Mouse (Mus musculus): ENCODE data around the gene Creb5.

The Creb5 gene

DNA sequence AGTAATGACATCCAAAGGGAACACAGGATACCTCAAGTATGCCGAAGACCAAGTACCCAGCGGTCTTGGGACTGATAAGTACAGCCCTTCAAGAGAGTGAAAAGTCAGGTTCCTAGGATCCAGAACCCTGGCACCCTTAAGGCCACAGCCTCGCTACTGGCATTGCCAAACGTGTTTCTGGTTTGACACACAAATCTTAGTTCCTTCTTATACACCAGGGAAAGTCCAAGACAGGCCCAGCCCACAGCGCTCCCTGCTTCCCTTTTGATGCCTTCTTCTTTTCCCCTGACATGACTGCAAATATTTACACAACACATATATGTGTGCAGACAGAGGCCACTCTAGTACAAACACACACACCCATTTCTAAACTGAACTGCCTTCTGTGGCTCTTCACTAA, 423.5 kb downstream of the Creb5 start:
- no peak for DNase-seq

DNA sequence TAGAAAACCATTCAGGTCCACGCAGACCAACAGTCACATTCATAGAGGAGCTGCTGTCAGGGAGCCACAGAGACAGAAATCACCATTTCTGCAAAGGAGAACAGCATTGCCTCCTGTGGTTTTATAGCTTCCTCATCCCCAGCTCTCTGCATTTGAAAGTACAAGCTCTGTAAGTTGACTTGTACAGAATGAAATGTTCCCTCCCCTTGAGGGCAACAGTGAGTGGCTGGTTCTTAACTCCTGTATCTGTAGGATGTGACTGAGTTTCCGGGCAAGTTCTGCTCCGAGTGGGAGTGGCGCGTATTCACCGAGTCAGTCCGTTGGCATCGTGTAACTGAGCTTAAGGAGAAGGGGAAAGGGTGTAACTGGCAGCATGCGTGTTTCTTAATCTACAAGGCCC, 426.1 kb downstream of the Creb5 start:
- no peak for DNase-seq

DNA sequence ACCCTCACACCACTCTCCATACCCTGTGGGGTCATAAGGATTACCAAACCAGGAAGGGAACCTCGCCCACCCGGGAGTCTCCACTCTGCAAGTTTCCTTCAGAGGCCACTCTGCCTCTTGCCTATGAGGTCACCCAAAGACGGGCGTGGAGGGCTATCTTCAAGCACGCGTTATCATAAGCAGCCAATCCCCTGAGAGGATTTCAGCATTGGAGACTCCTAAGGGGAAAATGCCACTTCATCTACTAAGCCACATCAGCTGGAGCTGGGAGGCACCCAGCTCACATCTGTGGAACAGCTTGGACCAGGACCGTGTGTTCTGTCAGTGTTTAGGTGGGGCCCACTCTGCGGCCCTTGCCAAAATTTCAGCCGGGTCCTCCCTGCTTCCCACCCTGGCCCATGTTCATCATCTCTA, 427.8 kb downstream of the Creb5 start:
- DNase-seq: no peak

DNA sequence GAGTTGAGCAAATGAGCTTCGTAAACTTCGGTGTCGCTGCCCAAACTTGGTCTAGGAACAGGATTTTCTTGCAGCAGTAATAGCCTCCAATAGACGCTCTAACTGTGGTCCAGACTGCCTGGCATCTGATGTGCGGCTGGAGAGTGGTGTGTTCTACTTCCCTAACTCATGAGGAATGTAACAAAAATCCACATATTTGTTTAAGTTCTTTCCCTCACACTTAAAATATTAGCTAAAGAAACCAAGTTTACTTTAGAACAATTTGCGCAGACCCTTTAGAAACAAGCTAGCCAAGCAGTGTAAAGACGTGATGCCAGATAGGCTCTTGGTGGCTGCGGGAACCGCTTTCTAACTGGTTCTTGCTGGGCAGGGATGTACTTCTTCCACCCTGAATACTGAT, 428.9 kb downstream of the Creb5 start:
- no peak for DNase-seq

DNA sequence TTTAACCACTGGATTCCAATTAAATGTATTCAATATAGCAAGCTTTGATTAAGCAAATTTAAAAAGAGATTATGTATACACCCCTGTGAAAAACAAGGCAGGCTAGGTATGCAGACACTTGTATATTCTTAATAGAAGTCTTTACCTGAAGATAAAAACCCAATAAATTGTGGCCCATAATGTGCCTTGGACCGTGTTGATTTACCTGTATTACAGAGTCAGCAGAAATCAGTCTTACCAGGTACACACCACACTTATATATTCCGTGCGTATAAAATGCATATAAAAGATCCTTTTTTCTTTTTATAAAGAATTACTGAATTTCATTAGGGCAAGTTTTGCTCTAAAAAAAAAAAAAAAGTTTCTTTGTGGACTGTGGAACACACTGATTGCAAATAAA, 432.9 kb downstream of the Creb5 start:
- no peak for DNase-seq

DNA sequence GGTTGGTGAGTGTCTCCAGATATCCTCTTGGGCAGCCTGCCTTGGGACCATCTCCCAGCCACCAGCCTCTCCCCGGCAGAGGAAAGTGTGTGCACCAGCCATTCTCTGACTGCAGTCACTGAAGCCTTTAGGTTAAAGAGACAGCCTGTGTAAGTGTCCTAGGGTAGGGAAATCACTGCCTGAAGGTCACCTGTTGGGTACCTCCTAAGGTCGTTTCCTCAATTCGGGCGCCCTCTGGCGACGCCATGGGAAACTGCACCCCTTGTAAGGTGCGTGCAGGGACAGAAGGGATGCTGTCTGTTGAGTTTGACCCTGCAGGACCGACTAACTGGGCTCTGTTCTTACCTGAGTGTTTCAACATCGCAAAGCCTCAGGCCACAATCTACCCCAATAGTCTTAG, 434.5 kb downstream of the Creb5 start:
- peak; percentile 68 to 85 for DNase-seq

DNA sequence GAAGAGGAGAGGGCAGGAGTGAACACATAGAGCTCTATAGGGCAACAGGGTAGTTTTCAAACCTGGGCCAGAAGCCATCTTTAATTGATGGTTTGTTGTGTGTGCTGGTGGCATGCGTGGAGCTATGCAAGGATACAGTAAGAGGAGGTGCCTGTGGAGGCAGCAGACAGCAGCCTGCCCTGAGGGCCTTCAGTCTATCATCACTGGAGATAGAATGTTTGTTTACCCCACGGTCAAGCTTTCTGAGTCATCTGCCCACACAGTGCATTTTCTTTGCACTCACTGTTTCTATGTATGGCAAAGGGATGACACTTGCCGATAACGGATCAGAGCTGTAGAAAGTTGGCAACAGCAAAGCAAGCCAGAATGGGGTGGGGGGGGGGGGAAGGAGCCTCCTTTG, 435.6 kb downstream of the Creb5 start:
- DNase-seq: no peak

DNA sequence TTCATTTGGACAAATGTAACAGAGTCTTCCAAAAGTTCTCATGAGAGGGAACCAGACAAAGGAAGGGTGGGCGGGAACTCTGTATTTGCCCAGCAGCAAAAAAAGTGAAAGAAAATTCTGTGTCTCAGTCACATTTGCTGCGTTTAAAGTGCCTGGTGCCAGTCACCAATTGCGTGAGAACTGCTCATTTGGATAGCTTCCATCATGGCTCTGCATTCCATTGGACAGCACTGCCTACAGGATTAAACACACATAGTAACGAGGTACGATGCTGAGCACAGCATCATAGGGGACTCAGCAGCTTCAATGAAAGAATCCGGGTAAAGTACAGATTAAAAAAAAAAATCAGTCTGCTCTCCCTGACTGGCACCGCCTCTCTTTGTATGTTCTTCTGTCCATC, 443.4 kb downstream of the Creb5 start:
- DNase-seq: no peak

DNA sequence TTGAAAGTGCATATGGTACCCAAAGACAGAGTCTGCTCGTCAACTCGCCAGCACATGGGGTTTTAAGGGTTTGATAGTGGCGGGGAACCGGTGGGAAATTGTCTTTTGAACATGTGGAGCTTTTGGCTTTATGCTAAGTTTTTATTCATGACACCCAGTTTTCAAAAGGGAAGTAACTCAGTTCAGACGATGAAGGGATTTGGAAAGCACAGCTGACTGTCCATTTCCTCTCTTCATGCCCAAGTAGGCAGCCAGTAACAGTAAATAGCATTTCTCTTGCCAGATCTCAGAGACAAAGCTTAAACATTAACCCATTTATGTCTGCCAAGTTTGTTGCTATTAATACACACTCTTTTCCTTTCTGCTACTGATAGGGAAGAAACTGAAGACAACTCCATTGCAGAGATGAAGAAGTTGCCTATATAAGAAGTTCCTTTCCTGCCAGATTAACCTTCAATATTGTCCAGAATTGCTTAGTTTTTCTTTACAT, 444.0 kb downstream of the Creb5 start:
- peak; percentile 10 to 78 for DNase-seq

DNA sequence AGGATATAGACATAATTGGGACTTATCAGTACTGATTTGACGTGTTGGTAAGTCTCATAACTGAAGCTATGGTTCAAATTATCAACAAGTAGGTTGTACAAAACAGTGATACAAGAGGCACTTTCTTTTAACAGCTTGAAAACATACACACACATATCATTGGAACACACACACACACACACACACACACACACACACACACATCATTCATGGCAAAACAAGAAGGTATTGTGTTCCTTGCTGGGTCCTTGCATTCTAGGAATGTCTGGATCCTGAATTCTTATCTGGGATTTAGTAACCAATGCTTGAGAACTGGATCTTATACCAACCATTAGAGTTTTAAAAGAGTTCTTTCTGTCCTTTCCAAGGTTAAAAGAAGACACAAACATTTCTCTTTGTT, 446.5 kb downstream of the Creb5 start:
- DNase-seq: no peak

DNA sequence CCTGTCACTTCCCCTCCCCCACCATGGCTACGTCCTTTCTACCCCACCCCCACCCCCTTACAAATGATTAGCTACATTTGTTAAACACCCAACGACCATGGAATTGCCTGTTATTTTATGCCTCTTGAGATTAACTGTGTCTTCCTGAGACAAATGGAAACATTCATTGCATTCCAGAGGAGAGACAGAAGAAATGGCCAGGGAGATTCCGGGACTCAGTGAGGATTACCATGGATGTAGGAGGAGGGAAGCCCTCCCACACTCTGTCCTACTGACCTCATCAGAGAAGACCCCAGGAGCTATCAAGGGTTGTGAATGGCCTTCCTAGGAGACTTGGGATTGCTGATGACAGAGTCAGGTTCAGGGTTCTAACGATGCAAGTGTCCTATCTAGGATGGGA, 446.9 kb downstream of the Creb5 start:
- DNase-seq: peak; percentile 9 to 10

DNA sequence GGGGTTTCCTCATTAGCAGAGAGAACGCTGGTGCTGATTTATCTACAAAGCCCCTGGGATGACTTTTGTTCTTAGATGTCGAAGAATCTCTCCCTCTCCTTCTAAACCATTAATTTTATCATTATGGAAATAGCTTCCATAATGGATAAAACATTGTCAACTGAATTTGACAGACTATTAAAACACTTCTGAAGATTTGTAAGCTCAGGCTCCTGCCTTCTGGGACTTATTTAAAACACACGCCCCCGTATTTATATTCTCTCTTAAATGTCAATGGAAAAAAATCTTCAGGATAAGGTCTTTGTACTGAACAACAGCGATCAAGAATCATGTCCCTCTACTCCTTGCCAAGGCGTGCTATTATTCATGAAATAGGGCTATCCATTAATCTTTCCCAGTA, 448.6 kb downstream of the Creb5 start:
- DNase-seq: no peak

DNA sequence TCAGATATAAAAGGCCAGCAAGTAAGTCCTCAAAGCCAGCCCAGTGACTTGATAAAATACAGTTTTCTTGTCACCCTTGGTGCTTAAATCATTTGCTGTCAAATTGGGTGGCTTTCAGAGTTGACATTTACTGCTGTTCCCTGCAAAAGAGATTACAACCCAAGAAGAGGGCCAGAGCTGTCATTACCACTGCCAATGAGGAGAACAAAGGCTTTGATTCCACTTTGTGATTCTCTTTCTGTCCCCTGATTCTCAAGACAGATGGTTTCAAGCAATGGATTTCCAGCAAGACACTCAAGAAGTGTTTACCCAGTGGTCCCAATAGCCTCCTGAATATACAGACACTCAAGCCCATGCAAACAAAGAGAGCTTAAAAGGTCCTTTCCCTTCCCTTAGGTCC, 451.1 kb downstream of the Creb5 start:
- no peak for DNase-seq

DNA sequence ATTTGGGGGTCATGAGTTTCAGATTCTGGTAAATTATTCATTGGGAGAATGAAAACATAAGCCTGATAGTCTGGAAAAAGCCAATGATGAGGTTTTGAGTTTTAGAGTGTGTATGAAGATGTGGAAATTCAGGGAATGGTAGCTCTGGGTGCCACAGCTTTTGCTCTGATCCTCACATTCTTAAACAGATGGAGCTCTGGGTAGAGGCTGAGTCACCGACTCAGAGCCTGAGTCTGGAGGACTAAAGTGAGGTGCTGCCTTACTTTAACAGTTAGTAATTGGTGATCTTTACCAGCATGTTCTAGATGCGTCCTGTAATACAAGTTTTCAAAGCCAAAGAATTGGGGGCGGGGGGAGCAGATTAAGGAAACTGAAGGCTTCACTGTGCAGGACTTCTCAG, 454.2 kb downstream of the Creb5 start:
- DNase-seq: no peak

Measured in kidney, postnatal 36 days (tissue).